Comparison of ENCODE assay signal across 11 mouse cellular contexts in genomic region chr1:179326262-179326964, GRCm38 (mm10).
DNase-seq lines count a peak whose midpoint lies in the region; ATAC-seq and TF ChIP-seq lines count a peak whose summit lies in the region.
"Had no signal": no experiment of that assay in that cellular context is flagged by ENCODE, and none has a peak within 500 bp of the region (broad histone marks: within the 10 kb centered on the region; RNA-seq: fewer than 3 reads in every experiment).

No protein-coding gene starts in this region.

- no peaks in the 10 kb centered on the region for H3K36me3 ChIP-seq in forebrain, embryonic 14.5 days (ENCODE audit: control insufficient read depth, insufficient read depth, low read length)
- no peaks in the 10 kb centered on the region for H3K36me3 ChIP-seq in midbrain, postnatal 0 days (ENCODE audit: insufficient read depth, low read length)
- H3K36me3 ChIP-seq in liver, embryonic 11.5 days (ENCODE audit: control insufficient read depth, insufficient read depth, low read length) = no peaks in the 10 kb centered on the region
- no peaks in the 10 kb centered on the region for H3K36me3 ChIP-seq in kidney, embryonic 14.5 days (ENCODE audit: control insufficient read depth, insufficient read depth, low read length)
- H3K36me3 ChIP-seq: limb, embryonic 12.5 days had no signal

- H3K4me1 ChIP-seq in forebrain, embryonic 14.5 days (ENCODE audit: control insufficient read depth, insufficient read depth, low read length) = peaks cover 14% of the 10 kb centered on the region; the same call in 1 of the 2 replicates
- peaks cover 12% of the 10 kb centered on the region; the same call in 1 of the 2 replicates for H3K4me1 ChIP-seq in midbrain, postnatal 0 days (ENCODE audit: insufficient read depth, low read length)
- no peaks in the 10 kb centered on the region for H3K4me1 ChIP-seq in liver, embryonic 11.5 days (replicated peaks; ENCODE audit: control insufficient read depth, insufficient read depth, low read length)
- H3K4me1 ChIP-seq in kidney, embryonic 14.5 days (ENCODE audit: control insufficient read depth, insufficient read depth, low read length) = no peaks in the 10 kb centered on the region
- H3K4me1 ChIP-seq: limb, embryonic 12.5 days had no signal

- no peak overlapping the region for H3K27ac ChIP-seq in forebrain, embryonic 14.5 days (ENCODE audit: low read depth, low read length)
- H3K27ac ChIP-seq in layer of hippocampus, adult 2 months = peak overlapping the region; percentile 66
- peak overlapping the region; percentile 27; the same call in 1 of the 2 replicates for H3K27ac ChIP-seq in midbrain, postnatal 0 days (ENCODE audit: low read depth, low read length)
- no peak overlapping the region for H3K27ac ChIP-seq in liver, embryonic 11.5 days (ENCODE audit: low read depth, low read length)
- no peak overlapping the region for H3K27ac ChIP-seq in kidney, embryonic 14.5 days (ENCODE audit: low read depth, low read length)
- H3K27ac ChIP-seq: limb, embryonic 12.5 days; macrophage had no signal

- DNase-seq in MN1 (ENCODE audit: low spot score) = peak; percentile 31
- peak; percentile 79 for DNase-seq in forebrain, embryonic 14.5 days (ENCODE audit: low spot score)
- peak; percentile 45 to 74 for DNase-seq in layer of hippocampus, adult 2 months (ENCODE audit: low spot score in 2 of 2)
- peak; percentile 83 for DNase-seq in midbrain, postnatal 0 days (ENCODE audit: low spot score)
- DNase-seq in liver, embryonic 11.5 days (ENCODE audit: low spot score) = no peak
- no peak for DNase-seq in adrenal gland, postnatal 10 days
- no peak for DNase-seq in testis, postnatal 14 days (ENCODE audit: low spot score)
- DNase-seq: cerebellum, adult 9-10 months had no signal

- H3K27me3 ChIP-seq in forebrain, embryonic 14.5 days (replicated peaks; ENCODE audit: control insufficient read depth, insufficient read depth, low read length) = no peaks in the 10 kb centered on the region
- no peaks in the 10 kb centered on the region for H3K27me3 ChIP-seq in midbrain, postnatal 0 days (ENCODE audit: insufficient read depth, low read length)
- no peaks in the 10 kb centered on the region for H3K27me3 ChIP-seq in liver, embryonic 11.5 days (replicated peaks; ENCODE audit: control insufficient read depth, insufficient read depth, low read length)
- no peaks in the 10 kb centered on the region for H3K27me3 ChIP-seq in kidney, embryonic 14.5 days (ENCODE audit: control insufficient read depth, insufficient read depth, low read length)
- H3K27me3 ChIP-seq: limb, embryonic 12.5 days had no signal

- H3K4me2 ChIP-seq in forebrain, embryonic 14.5 days (ENCODE audit: low read length) = no peak overlapping the region
- no peak overlapping the region for H3K4me2 ChIP-seq in midbrain, postnatal 0 days (ENCODE audit: low read depth, low read length, poor library complexity, severe bottlenecking)
- H3K4me2 ChIP-seq in liver, embryonic 11.5 days = no peak overlapping the region
- H3K4me2 ChIP-seq in kidney, embryonic 14.5 days (replicated peaks; ENCODE audit: low read depth, low read length) = no peak overlapping the region
- H3K4me2 ChIP-seq: limb, embryonic 12.5 days had no signal

- peak; percentile 89; the same call in 1 of the 2 replicates for ATAC-seq in forebrain, embryonic 14.5 days
- ATAC-seq in midbrain, postnatal 0 days (ENCODE audit: low FRiP score) = peak; percentile 78
- ATAC-seq in liver, embryonic 11.5 days (replicated peaks; ENCODE audit: low FRiP score) = no peak
- no peak for ATAC-seq in kidney, embryonic 14.5 days (ENCODE audit: low FRiP score, low TSS enrichment)

- H3K4me3 ChIP-seq in forebrain, embryonic 14.5 days (ENCODE audit: low read depth, low read length) = no peak overlapping the region
- H3K4me3 ChIP-seq in layer of hippocampus, adult 2 months = no peak overlapping the region
- H3K4me3 ChIP-seq in midbrain, postnatal 0 days (ENCODE audit: low read depth, low read length) = no peak overlapping the region
- no peak overlapping the region for H3K4me3 ChIP-seq in liver, embryonic 11.5 days (ENCODE audit: low read depth, low read length)
- no peak overlapping the region for H3K4me3 ChIP-seq in kidney, embryonic 14.5 days (ENCODE audit: low read length)
- H3K4me3 ChIP-seq: limb, embryonic 12.5 days had no signal

- WGBS in forebrain, embryonic 14.5 days = 87% methylated on average over 9 of the region's 9 CpGs
- WGBS in midbrain, postnatal 0 days = 61% methylated on average over 9 of the region's 9 CpGs
- WGBS in liver, embryonic 11.5 days = 85% methylated on average over 9 of the region's 9 CpGs
- WGBS in kidney, embryonic 14.5 days = 91% methylated on average over 9 of the region's 9 CpGs

- TF ChIP-seq CTCF in layer of hippocampus, adult 2 months (conservative IDR thresholded peaks at IDR 0.05) = no peak
- no peak for TF ChIP-seq CTCF in midbrain, postnatal 0 days (IDR thresholded peaks at IDR 0.05)

- H3K9me3 ChIP-seq in forebrain, embryonic 14.5 days (replicated peaks; ENCODE audit: control insufficient read depth, low read length) = no peaks in the 10 kb centered on the region
- H3K9me3 ChIP-seq in midbrain, postnatal 0 days (ENCODE audit: low read length) = no peaks in the 10 kb centered on the region
- H3K9me3 ChIP-seq in liver, embryonic 11.5 days (ENCODE audit: control insufficient read depth, low read length) = no peaks in the 10 kb centered on the region
- H3K9me3 ChIP-seq in kidney, embryonic 14.5 days (ENCODE audit: control insufficient read depth, low read length) = no peaks in the 10 kb centered on the region
- H3K9me3 ChIP-seq: limb, embryonic 12.5 days had no signal

- H3K9ac ChIP-seq in forebrain, embryonic 14.5 days (ENCODE audit: low read length) = no peak overlapping the region
- no peak overlapping the region for H3K9ac ChIP-seq in midbrain, postnatal 0 days (replicated peaks; ENCODE audit: low read length, poor library complexity, severe bottlenecking)
- H3K9ac ChIP-seq in liver, embryonic 11.5 days (ENCODE audit: low read depth, low read length) = no peak overlapping the region
- no peak overlapping the region for H3K9ac ChIP-seq in kidney, embryonic 14.5 days (ENCODE audit: low read depth, low read length)
- H3K9ac ChIP-seq: limb, embryonic 12.5 days had no signal

Comparison
In these comparisons a context has a peak if more than half of its experiments do, and no peak if none do; other contexts are left out.
1. DNase-seq: peak in MN1 (single experiment), forebrain, embryonic 14.5 days (single experiment), layer of hippocampus, adult 2 months (2 of 2) and midbrain, postnatal 0 days (single experiment); none in liver, embryonic 11.5 days (single experiment), adrenal gland, postnatal 10 days (single experiment) and testis, postnatal 14 days (single experiment).
2. ATAC-seq: peak in forebrain, embryonic 14.5 days (single experiment) and midbrain, postnatal 0 days (single experiment); none in liver, embryonic 11.5 days (single experiment) and kidney, embryonic 14.5 days (single experiment).
3. H3K27ac ChIP-seq: peak in layer of hippocampus, adult 2 months (single experiment) and midbrain, postnatal 0 days (single experiment); none in forebrain, embryonic 14.5 days (single experiment), liver, embryonic 11.5 days (single experiment) and kidney, embryonic 14.5 days (single experiment).